Mouse (Mus musculus) limb, embryonic 14.5 days (tissue): ENCODE measurements around the gene Gfra4. TPM values are rescaled to one million over a fixed set of nuclear protein-coding genes. Genes with fewer than 3 reads are reported as not detected.

Source experiments
- ATAC-seq: fragments of 200-750 bp; cut with Nextera tagmentation; 2 replicates; pipeline ENCODE4 v1.8.0; 2017; ENCODE audit warnings: low read depth, moderate number of reproducible peaks, moderate TSS enrichment; ENCODE audit not compliant: low FRiP score
- DNase-seq: peaks from one replicate; pipeline ENCODE4 v3.0.0-alpha.2; 2015; ENCODE audit warnings: low spot score
- H3K27ac ChIP-seq: fragments of 300-500 bp; sonication (generic); replicated peaks from 2 replicates; pipeline ENCODE4 v1.5.1; 2014; ENCODE audit warnings: low read depth, mild to moderate bottlenecking, low read length, moderate library complexity, mixed read lengths
- H3K27me3 ChIP-seq: fragments of 300-500 bp; sonication (generic); 2 replicates; pipeline ENCODE4 v1.6.1; 2014; ENCODE audit warnings: low read length, mixed read lengths; ENCODE audit not compliant: control insufficient read depth, insufficient read depth
- H3K36me3 ChIP-seq: fragments of 300-500 bp; sonication (generic); 2 replicates; pipeline ENCODE4 v1.6.1; 2014; ENCODE audit warnings: mild to moderate bottlenecking, low read length, moderate library complexity, mixed read lengths; ENCODE audit not compliant: control insufficient read depth, insufficient read depth
- H3K4me1 ChIP-seq: fragments of 300-500 bp; sonication (generic); 2 replicates; pipeline ENCODE4 v1.6.1; 2014; ENCODE audit warnings: antibody characterized with exemption, low read length, mixed read lengths; ENCODE audit not compliant: control insufficient read depth, insufficient read depth
- H3K4me2 ChIP-seq: fragments of 300-500 bp; sonication (generic); replicated peaks from 2 replicates; pipeline ENCODE4 v1.6.1; 2014; ENCODE audit warnings: low read depth, mild to moderate bottlenecking, low read length, moderate library complexity; ENCODE audit not compliant: severe bottlenecking
- H3K4me3 ChIP-seq: fragments of 300-500 bp; sonication (generic); replicated peaks from 2 replicates; pipeline ENCODE4 v1.5.1; 2014; ENCODE audit warnings: low read length
- H3K9ac ChIP-seq: fragments of 300-500 bp; sonication (generic); 2 replicates; pipeline ENCODE4 v1.6.1; 2014; ENCODE audit warnings: mild to moderate bottlenecking, low read depth, low read length, moderate library complexity; ENCODE audit not compliant: severe bottlenecking
- H3K9me3 ChIP-seq: fragments of 300-500 bp; sonication (generic); 2 replicates; pipeline ENCODE4 v1.6.1; 2016; ENCODE audit warnings: low read length; ENCODE audit not compliant: control insufficient read depth
- POLR2A ChIP-seq: fragments of 200-500 bp; IDR thresholded peaks from 2 replicates; pipeline ENCODE4 v1.8.0; 2012; ENCODE audit warnings: inconsistent platforms, mild to moderate bottlenecking, moderate library complexity, borderline replicate concordance; ENCODE audit not compliant: insufficient read depth, insufficient read length; ENCODE audit errors: extremely low read depth
- WGBS: fragments of 180-500 bp; shearing (Covaris S2); extraction: QIAGEN DNeasy Blood & Tissue Kit; methylation state at CpG from one replicate; pipeline ENCODE4 v1.1.7; 2014; 5-methylcytosine and 5-hydroxymethylcytosine counted together
- polyA plus RNA-seq, 2 experiments: library from polyadenylated mRNA; depleted of rRNA in 1 of 2; stranded (reverse) in 1 of 2; unstranded in 1 of 2; fragments of >200 nt; fragmentation: Nextera tagmentation in 1 of 2; extraction: Ambion mirVana in 1 of 2; gene quantifications; 2 replicates each; pipeline versions ENCODE4 v1.2.1 to v1.2.3; 2012 to 2014

Gene Gfra4
- polyA plus RNA-seq, 2 experiments: 33.3 to 56.1 TPM

GRCm38 (mm10) chr2:131061607-131062006 lies 18.7 kb upstream of the Gfra4 start:
- WGBS: 62% methylated on average over 5 of the region's 5 CpGs
- TF ChIP-seq POLR2A: no peak
- H3K4me2 ChIP-seq: peak overlapping the region; percentile 24; the same call in 1 of the 2 replicates
- H3K27me3 ChIP-seq: no peaks in the 10 kb centered on the region
- H3K27ac ChIP-seq: peak overlapping the region; percentile 67; the same call in 1 of the 2 replicates
- no peak overlapping the region for H3K9ac ChIP-seq
- no peak overlapping the region for H3K4me3 ChIP-seq
- DNase-seq (peak; percentile 50), ATAC-seq (no peak)
- no peaks in the 10 kb centered on the region for H3K36me3 ChIP-seq
- no peaks in the 10 kb centered on the region for H3K9me3 ChIP-seq
- peaks cover 40% of the 10 kb centered on the region for H3K4me1 ChIP-seq

- H3K4me3 ChIP-seq: no peak overlapping the region
- peak; percentile 62 for DNase-seq
Observed at GRCm38 (mm10) chr2:131060784-131061183, 17.9 kb upstream of the Gfra4 start.

DNA sequence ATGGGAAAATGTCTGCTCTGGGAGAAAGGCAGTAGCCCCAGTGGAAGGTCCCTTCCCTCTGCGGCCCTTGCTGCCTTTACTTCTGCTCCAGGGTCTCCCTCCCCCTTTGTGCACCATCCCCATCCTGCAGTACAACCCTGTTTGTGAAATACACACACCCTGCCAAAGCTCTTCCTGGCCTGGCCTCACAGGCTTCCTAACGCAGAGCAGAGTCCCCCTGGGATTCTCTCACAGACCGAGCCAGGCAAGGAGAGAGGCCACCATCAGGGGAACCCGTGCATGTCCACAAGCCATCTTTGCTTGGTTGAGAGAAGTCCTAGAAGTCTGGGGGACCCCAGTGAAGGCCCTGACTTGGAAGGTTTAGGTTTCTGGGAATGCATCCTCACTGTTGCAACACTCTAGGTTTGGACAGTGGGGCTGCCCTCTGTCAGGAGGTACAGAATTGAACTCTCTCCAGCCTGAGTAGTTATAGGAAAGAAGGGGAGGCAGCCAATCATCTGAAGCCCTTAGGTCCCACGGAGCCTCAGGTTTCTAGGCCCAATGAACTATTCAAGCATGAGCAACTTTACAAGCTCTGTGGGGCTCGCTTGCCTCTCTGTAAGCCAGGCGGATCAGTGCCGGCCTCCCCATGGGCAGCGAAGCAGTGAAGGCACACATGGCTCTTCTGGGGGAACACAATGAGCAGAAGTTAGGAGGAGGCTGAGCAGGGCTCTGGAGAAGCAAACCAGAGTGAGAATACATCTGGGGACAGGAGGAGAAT lies 17.1 kb upstream of the Gfra4 start:
- H3K4me3 ChIP-seq: no peak overlapping the region
- peak; percentile 51 for DNase-seq
- ATAC-seq: peak; percentile 39; the same call in 1 of the 2 replicates
- H3K9ac ChIP-seq: no peak overlapping the region
- TF ChIP-seq POLR2A: no peak
- no peaks in the 10 kb centered on the region for H3K9me3 ChIP-seq
- H3K4me1 ChIP-seq: peaks cover 49% of the 10 kb centered on the region
- H3K4me2 ChIP-seq: peak overlapping the region; percentile 24
- peak overlapping the region; percentile 22 for H3K27ac ChIP-seq
- H3K36me3 ChIP-seq: no peaks in the 10 kb centered on the region
- 36% methylated on average over 9 of the region's 9 CpGs for WGBS
- H3K27me3 ChIP-seq: peaks cover 11% of the 10 kb centered on the region

More at GRCm38 (mm10) chr2:131060784-131061183, 17.9 kb upstream of the Gfra4 start:
- 34% methylated on average over 6 of the region's 6 CpGs for WGBS
- Histone ChIP-seq H3K27me3 (peaks cover 3% of the 10 kb centered on the region), H3K27ac (peak overlapping the region; percentile 67), H3K4me2 (peak overlapping the region; percentile 24), H3K9ac (no peak overlapping the region), H3K9me3 (no peaks in the 10 kb centered on the region), H3K4me1 (peaks cover 46% of the 10 kb centered on the region), H3K36me3 (no peaks in the 10 kb centered on the region)
- peak; percentile 56; the same call in 1 of the 2 replicates for ATAC-seq
- no peak for TF ChIP-seq POLR2A

DNA sequence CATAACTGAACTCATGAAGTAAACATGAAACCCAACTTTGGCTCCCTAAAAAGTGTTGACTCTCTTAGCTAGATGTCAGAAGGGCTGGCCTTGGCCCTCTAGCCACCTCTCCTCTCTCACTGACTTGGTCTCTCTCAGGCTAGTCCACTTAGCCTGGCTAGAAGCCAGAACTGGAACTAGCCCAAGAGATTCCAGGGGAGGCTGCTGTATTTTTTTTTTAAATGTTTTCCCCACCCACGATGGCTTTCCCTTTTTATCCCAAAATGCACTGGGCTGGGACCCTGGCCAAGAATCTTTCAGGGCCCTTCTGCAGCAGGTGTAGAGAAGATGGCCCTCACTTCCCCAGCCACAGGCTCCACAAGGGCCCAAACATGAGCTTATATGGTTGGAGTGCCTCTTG lies 16.5 kb upstream of the Gfra4 start:
- Histone ChIP-seq H3K4me1 (peaks cover 51% of the 10 kb centered on the region), H3K9me3 (no peaks in the 10 kb centered on the region), H3K27ac (peak overlapping the region; percentile 22; the same call in 1 of the 2 replicates), H3K9ac (no peak overlapping the region), H3K36me3 (no peaks in the 10 kb centered on the region), H3K4me2 (0 out of 2 replicates have a peak overlapping the region, but pooled peaks have one; percentile 24), H3K4me3 (no peak overlapping the region), H3K27me3 (peaks cover 17% of the 10 kb centered on the region)
- peak; percentile 60 for DNase-seq
- 15% methylated on average over 1 of the region's 1 CpGs for WGBS
- no peak for TF ChIP-seq POLR2A
- ATAC-seq: no peak

GRCm38 (mm10) chr2:131058672-131059071 lies 15.8 kb upstream of the Gfra4 start:
- Histone ChIP-seq H3K27ac (no peak overlapping the region), H3K27me3 (peaks cover 24% of the 10 kb centered on the region), H3K4me2 (no peak overlapping the region), H3K4me1 (peaks cover 58% of the 10 kb centered on the region), H3K9ac (no peak overlapping the region), H3K4me3 (no peak overlapping the region), H3K9me3 (no peaks in the 10 kb centered on the region), H3K36me3 (no peaks in the 10 kb centered on the region)
- ATAC-seq: no peak
- no peak for TF ChIP-seq POLR2A
- no peak for DNase-seq
- 92% methylated on average over 8 of the region's 8 CpGs for WGBS
